Mouse (Mus musculus): Measurements from ENCODE around the gene Cabp4.

The Cabp4 gene

GRCm38 (mm10) chr19:4164100-4164499 lies 20.3 kb upstream of the Cabp4 start:
- peak; percentile 60 for DNase-seq

DNA sequence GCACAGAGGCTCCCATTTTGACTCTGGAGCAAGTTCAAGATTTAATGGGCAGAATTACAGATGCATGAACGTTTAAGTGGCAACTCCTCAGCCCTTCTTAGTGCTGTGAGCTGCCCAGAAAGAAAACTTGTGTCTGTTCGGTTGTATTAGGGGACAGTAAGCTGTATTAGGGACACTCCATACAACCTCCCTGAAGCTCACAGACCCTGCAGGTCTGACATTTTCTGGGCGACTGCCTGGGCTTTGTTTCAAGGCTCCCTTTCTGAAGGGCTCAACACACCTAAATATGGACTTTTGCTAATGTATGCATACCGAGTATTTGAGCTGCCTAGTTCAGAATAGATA lies 19.7 kb upstream of the Cabp4 start:
- no peak for DNase-seq

GRCm38 (mm10) chr19:4162646-4163542 lies 19.1 kb upstream of the Cabp4 start, which contains the start of gene Rps6kb2:
Rps6kb2 (minus strand) TSS chr19:4163354.
- peak; percentile 97 for DNase-seq

GRCm38 (mm10) chr19:4159049-4159448 lies 15.2 kb upstream of the Cabp4 start:
- peak; percentile 34 for DNase-seq

GRCm38 (mm10) chr19:4156771-4157170 lies 12.9 kb upstream of the Cabp4 start:
- no peak for DNase-seq

DNA sequence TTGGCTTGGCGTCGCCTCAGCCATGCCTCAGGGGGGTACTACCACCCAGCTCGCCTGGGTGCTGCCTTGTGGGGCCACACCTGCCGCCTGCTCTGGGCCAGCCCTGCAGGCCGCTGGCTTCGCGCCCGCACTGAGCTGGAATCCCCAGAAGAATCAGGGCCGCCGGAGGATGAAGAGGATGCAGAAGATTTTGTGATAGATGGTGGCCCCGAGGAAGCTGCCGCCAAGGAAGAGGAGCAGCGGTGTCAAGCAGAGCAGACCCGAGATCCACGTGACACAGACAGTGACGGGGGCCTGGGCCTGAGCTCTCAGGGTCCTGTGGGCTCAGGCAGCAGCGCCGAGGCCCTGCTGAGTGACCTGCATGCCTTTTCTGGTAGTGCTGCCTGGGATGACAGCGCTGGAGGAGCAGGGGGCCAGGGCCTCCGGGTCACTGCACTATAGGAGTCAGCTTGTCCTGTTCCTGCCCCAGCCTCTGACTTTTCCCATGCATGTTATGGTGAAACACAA lies 12.3 kb upstream of the Cabp4 start:
- DNase-seq = no peak

- DNase-seq = no peak
Measured at GRCm38 (mm10) chr19:4155223-4156072, 11.6 kb upstream of the Cabp4 start.

DNA sequence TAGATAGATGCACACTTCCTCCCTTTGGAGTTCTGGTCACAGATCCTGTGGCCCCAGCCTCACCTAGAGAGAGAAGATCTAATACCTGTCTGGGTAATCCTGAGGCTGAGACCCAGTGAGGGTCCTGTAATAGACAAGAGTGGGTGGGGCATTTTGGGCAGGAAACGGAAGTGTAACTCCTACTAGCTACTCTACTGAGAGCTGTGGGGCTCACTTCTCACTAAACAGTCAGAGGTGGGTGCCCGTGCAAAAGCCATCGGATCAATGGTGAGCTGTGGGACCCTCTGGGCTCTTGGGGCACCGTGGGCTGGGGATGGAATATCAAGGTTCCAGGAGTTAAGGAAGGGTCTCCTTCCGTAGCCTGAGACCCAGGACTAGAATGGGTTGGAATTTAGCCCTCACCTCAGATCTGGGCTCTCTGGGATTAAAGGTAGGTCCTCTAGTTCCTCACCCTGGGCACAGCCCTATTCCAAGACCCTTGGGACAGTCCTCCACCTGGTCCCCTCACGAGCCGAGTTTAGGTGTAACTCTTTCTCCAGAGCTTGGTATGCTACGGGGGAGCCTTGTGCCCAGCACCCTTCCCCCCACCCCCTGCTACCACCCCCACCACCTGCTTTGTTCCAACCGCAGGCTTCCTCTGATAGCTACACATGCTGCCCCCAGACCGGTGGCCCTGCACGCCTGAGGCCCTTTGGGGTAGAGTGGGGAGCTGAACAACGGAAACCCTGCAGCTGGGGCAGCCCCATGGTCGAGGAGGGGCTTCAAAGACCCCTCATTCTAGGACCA lies 10.8 kb upstream of the Cabp4 start:
- DNase-seq = no peak

GRCm38 (mm10) chr19:4153232-4153654 lies 9.4 kb upstream of the Cabp4 start, which contains the start of gene Ptprcap:
Ptprcap (plus strand) TSS chr19:4153604.
- DNase-seq = peak; percentile 85

DNA sequence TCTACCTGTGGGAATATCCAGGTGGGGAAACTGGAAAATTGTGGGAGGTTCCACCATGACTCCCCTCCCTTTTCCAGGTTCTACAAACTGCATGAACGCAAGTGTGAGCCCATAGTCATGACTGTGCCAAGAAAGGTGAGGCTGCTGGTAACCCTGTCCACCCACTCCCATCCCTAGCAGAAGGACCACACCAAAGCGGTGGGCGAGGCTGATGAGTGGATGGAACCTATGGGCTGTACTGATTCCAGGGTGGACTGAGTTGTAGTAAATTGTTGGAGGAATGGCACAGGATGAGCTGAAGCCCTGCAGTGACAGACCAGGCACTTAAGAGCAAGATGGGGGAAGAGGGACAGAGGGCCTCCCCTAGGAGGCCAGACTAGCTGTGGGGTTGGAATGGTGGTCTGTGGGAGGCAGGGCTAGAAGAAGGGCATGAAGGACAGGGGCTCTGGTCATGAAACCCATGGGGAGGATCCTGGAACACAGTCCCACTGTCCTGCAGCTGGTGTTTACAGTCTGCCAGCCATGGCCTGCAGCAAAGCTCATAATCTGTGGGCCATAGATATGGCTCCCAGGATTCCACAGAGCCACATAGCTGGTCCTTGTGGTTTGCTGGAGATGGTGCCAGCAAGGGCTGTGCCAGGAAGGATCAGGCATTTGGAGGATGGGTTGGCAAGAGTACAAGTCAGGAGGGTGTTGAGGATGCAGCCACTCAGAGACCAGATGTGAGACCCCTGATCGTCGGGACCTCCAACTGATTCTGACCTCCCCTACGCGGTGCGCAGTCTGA lies 8.8 kb upstream of the Cabp4 start:
- peak; percentile 52 for DNase-seq

- no peak for DNase-seq
Measured at GRCm38 (mm10) chr19:4151898-4152297, 8.1 kb upstream of the Cabp4 start.

GRCm38 (mm10) chr19:4151488-4151860 lies 7.6 kb upstream of the Cabp4 start:
- DNase-seq = peak; percentile 52

- DNase-seq = no peak
Measured at GRCm38 (mm10) chr19:4150567-4151487, 7.0 kb upstream of the Cabp4 start.

GRCm38 (mm10) chr19:4149764-4150461 lies 6.1 kb upstream of the Cabp4 start:
- no peak for DNase-seq

- DNase-seq = peak; percentile 52
Measured at GRCm38 (mm10) chr19:4149283-4149682, 5.5 kb upstream of the Cabp4 start.

- peak; percentile 52 for DNase-seq
Measured at GRCm38 (mm10) chr19:4148819-4149218, 5.0 kb upstream of the Cabp4 start.

DNA sequence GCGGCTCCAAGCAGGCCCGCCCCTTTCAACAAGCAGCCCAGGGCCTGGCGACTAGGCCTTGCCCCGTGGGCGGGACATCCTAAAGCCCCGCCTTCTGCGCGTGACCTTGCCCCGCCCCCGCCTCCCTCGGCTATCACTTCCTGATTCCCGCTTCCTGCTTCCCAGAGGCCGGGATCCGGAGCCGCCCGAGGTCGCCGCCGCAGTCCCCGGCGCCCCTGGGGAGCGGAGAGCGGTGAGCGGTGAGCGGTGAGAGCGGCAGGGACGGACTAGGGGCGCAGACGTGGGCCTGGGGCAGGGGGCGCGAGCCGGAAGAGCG lies 4.6 kb upstream of the Cabp4 start, which contains the start of gene Coro1b:
TSS of gene Coro1b (plus strand) at position 129 of the 316 bp plus-strand sequence.
- DNase-seq = peak; percentile 95

GRCm38 (mm10) chr19:4147782-4148490 lies 4.1 kb upstream of the Cabp4 start:
- no peak for DNase-seq

DNA sequence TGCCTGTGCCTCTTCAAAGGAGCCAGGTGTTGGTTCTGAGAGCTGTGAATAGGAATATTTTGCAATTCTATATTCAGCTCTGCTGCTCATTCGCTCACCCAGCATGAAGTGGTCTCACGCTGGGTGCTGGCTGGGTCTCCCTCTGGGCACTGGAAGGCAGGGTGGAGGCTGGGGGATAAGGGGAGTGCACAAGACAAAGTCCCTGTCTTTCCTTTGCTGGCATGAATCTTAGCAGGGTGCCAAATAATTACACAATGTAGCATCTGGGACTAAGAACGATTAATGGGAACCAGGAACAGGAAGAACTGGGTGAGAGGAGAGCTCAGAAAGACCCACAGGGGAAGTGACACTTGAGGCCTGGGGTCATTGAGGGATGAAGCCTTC lies 3.2 kb upstream of the Cabp4 start:
- peak; percentile 52 for DNase-seq

Data from cerebellum, adult 9-10 months (tissue).